Mouse (Mus musculus) heart, postnatal 0 days (tissue): Measurements from ENCODE around the gene Hoxc12.

Experiments
- CTCF ChIP-seq: IDR thresholded peaks from 2 replicates; pipeline ENCODE4 v1.5.1; 2016; ENCODE audit warnings: antibody characterized with exemption, control low read depth, low read depth
- EP300 ChIP-seq: IDR thresholded peaks from 2 replicates; pipeline ENCODE4 v1.6.1; 2016; ENCODE audit warnings: antibody characterized with exemption, low read depth

- TF ChIP-seq CTCF (no peak), EP300 (no peak)
Observed at GRCm38 (mm10) chr15:102963671-102964640, 27.4 kb downstream of the Hoxc12 start.
